Mouse (Mus musculus) left cerebral cortex, postnatal 36 days (tissue): ENCODE measurements around the gene Wfdc6b. TPM values are rescaled to one million over a fixed set of nuclear protein-coding genes. Genes with fewer than 3 reads are reported as not detected.
"Not testable (repeated sequence)": the region's sequence is repeated elsewhere in the genome, so short reads cannot be mapped to it uniquely, and the experiment has no call there.

Source experiments
- DNase-seq, 2 experiments: peaks; one replicate each; pipeline ENCODE4 v3.0.0; 2021 to 2022; ENCODE audit warnings: low spot score in 2 of 2, mixed read lengths in 1 of 2
- intact Hi-C: fragments of 180-260 bp; cut with DNase I; formaldehyde crosslinking; loops from one replicate; pipeline ENCODE4 v1.15.1; 2025
- total RNA-seq, 2 experiments: library from RNA; stranded (reverse); gene quantifications; 2 replicates each; pipeline ENCODE4 v1.2.3; 2021

Wfdc6b gene
- total RNA-seq: not detected

GRCm38 (mm10) chr2:164613471-164613870 is at the start of gene Wfdc6b, which contains the start of gene Wfdc8:
Gene Wfdc6b, plus strand, starts transcription at chr2:164613522.
Gene Wfdc8, minus strand, starts transcription at chr2:164613626.
- DNase-seq, intact Hi-C loops: not testable (repeated sequence)

- intact Hi-C loops: loop anchor here (5.0 kb wide), 1 partner anchor 147 kb away; no protein-coding TSS in a partner anchor
- no peak for DNase-seq
Observed at GRCm38 (mm10) chr2:164564346-164564745, 49.0 kb upstream of the Wfdc6b start.

GRCm38 (mm10) chr2:164566997-164567396 is 46.3 kb upstream of the Wfdc6b start:
- intact Hi-C loops: no loop called here
- no peak for DNase-seq

GRCm38 (mm10) chr2:164567460-164567859 is 45.9 kb upstream of the Wfdc6b start:
- intact Hi-C loops: no loop called here
- DNase-seq: no peak

- DNase-seq, intact Hi-C loops: not testable (repeated sequence)
Observed at GRCm38 (mm10) chr2:164573359-164573758, 40.0 kb upstream of the Wfdc6b start, which contains the start of gene Spint3. Gene Spint3, minus strand, starts transcription at chr2:164573459.

- DNase-seq, intact Hi-C loops: not testable (repeated sequence)
Observed at GRCm38 (mm10) chr2:164585025-164585725, 28.1 kb upstream of the Wfdc6b start, which contains the start of gene Wfdc6a. Gene Wfdc6a, minus strand, starts transcription at chr2:164585447.

- intact Hi-C loops: loop anchor here (1.0 kb wide), 1 partner anchor 134 kb away; no protein-coding TSS in a partner anchor
- peak in 1 of 2 experiments; percentile 8 for DNase-seq
Observed at GRCm38 (mm10) chr2:164592014-164592413, 21.3 kb upstream of the Wfdc6b start.

GRCm38 (mm10) chr2:164593494-164593893 is 19.8 kb upstream of the Wfdc6b start, which contains the start of gene Eppin:
Gene Eppin, minus strand, starts transcription at chr2:164593594.
- DNase-seq: no peak
- intact Hi-C loops: no loop called here

- no peak for DNase-seq
- intact Hi-C loops: no loop called here
Observed at GRCm38 (mm10) chr2:164600179-164600578, 13.1 kb upstream of the Wfdc6b start.

GRCm38 (mm10) chr2:164603482-164603881 is 9.8 kb upstream of the Wfdc6b start:
- intact Hi-C loops: no loop called here

GRCm38 (mm10) chr2:164604411-164604810 is 8.9 kb upstream of the Wfdc6b start:
- DNase-seq: no peak
- intact Hi-C loops: no loop called here

More at GRCm38 (mm10) chr2:164603482-164603881, 9.8 kb upstream of the Wfdc6b start:
- no peak for DNase-seq

GRCm38 (mm10) chr2:164608781-164609180 is 4.5 kb upstream of the Wfdc6b start:
- intact Hi-C loops: no loop called here
- no peak for DNase-seq

- no peak for DNase-seq
- intact Hi-C loops: no loop called here
Observed at GRCm38 (mm10) chr2:164615386-164615785, 2.1 kb downstream of the Wfdc6b start.

GRCm38 (mm10) chr2:164619050-164619449 is 5.7 kb downstream of the Wfdc6b start:
- intact Hi-C loops: no loop called here
- DNase-seq: no peak

GRCm38 (mm10) chr2:164621775-164622174 is 8.5 kb downstream of the Wfdc6b start:
- DNase-seq: no peak
- intact Hi-C loops: no loop called here

GRCm38 (mm10) chr2:164635266-164635665 is 21.9 kb downstream of the Wfdc6b start:
- intact Hi-C loops: no loop called here
- DNase-seq: no peak

GRCm38 (mm10) chr2:164638696-164639095 is 25.4 kb downstream of the Wfdc6b start, which contains the start of gene Wfdc16:
Gene Wfdc16, minus strand, starts transcription at chr2:164638796.
- DNase-seq: no peak
- intact Hi-C loops: no loop called here

- no peak for DNase-seq
- intact Hi-C loops: no loop called here
Observed at GRCm38 (mm10) chr2:164641129-164641528, 27.8 kb downstream of the Wfdc6b start.

- DNase-seq: no peak
Observed at GRCm38 (mm10) chr2:164641881-164642673, 28.8 kb downstream of the Wfdc6b start.

GRCm38 (mm10) chr2:164655858-164656257 is 42.5 kb downstream of the Wfdc6b start, which contains the start of gene Wfdc10:
Gene Wfdc10, plus strand, starts transcription at chr2:164656046.
- intact Hi-C loops: no loop called here
- DNase-seq: no peak

More at GRCm38 (mm10) chr2:164641881-164642673, 28.8 kb downstream of the Wfdc6b start:
- intact Hi-C loops: no loop called here
